Comparison of ENCODE assay signal across 11 mouse cellular contexts in the genomic region with DNA sequence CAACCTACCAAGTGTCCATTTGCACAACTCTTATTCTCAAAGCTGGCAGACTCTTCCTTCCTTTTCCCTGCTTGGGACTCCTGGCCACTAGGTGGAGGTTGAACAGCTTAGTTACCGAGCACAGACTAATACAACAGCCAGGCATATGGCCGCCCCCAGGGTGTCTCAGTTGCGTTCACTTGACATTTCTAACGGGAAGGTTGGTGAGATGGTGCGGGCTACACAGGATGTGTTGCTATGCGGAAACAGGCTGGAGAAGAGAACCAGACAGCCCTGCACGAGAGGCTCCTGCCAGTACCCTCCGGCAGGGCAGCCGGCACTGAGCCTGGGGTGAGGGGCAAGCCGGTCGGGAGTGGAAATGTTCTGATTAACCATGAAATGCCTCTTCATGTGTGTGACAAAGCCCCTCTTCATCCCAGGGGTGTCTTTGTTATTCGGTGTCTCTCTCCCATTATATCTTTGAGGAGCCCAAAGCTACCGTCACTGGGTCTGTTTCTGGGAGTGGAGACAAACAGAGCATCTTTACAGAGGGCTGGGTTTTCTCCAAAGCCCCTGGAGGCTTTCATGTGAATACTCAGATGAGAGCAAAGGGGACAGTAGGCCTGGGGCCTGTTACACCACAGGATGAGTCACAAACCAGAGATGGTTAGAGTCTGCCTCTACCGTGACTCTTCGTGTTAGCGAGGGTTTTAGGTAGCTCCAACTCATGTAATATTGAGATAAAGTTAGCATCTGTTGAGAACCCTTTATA. TPM values are rescaled to one million over a fixed set of nuclear protein-coding genes. Genes with fewer than 3 reads are reported as not detected.
DNase-seq lines count a peak whose midpoint lies in the region; ATAC-seq and TF ChIP-seq lines count a peak whose summit lies in the region.
"Had no signal": no experiment of that assay in that cellular context is flagged by ENCODE, and none has a peak within 500 bp of the region (broad histone marks: within the 10 kb centered on the region; RNA-seq: fewer than 3 reads in every experiment).

No protein-coding gene starts in this region.

- no peak overlapping the region for H3K9ac ChIP-seq in midbrain, embryonic 11.5 days (ENCODE audit: low read length)
- no peak overlapping the region for H3K9ac ChIP-seq in hindbrain, embryonic 12.5 days
- H3K9ac ChIP-seq in neural tube, embryonic 15.5 days (replicated peaks), result no peak overlapping the region

- intact Hi-C loops in heart, postnatal 10 days (cut with DNase I), result no loop called here

- no peak overlapping the region for H3K27ac ChIP-seq in midbrain, embryonic 11.5 days (ENCODE audit: low read depth, low read length)
- no peak overlapping the region for H3K27ac ChIP-seq in midbrain, embryonic 10.5 days (replicated peaks)
- H3K27ac ChIP-seq in cerebellum, adult 2 months (ENCODE audit: insufficient read depth, low read length), result peak overlapping the region; percentile 44
- peak overlapping the region; percentile 30; the same call in 1 of the 2 replicates for H3K27ac ChIP-seq in hindbrain, embryonic 12.5 days
- no peak overlapping the region for H3K27ac ChIP-seq in neural tube, embryonic 15.5 days (replicated peaks)

- peak; percentile 60; the same call in 1 of the 2 replicates for TF ChIP-seq CTCF in cerebellum, adult 2 months (IDR thresholded peaks at IDR 0.05; ENCODE audit: borderline replicate concordance, insufficient read depth, low read depth, low read length)

- no peaks in the 10 kb centered on the region for H3K4me1 ChIP-seq in midbrain, embryonic 11.5 days (ENCODE audit: control insufficient read depth, insufficient read depth, low read length)
- H3K4me1 ChIP-seq in midbrain, embryonic 10.5 days, result no peaks in the 10 kb centered on the region
- no peaks in the 10 kb centered on the region for H3K4me1 ChIP-seq in cerebellum, adult 2 months (ENCODE audit: control insufficient read depth, insufficient read depth, low read length)
- H3K4me1 ChIP-seq in hindbrain, embryonic 12.5 days, result peaks cover 7% of the 10 kb centered on the region; the same call in 1 of the 2 replicates
- peaks cover 4% of the 10 kb centered on the region; the same call in 1 of the 2 replicates for H3K4me1 ChIP-seq in neural tube, embryonic 15.5 days

- no peaks in the 10 kb centered on the region for H3K27me3 ChIP-seq in midbrain, embryonic 11.5 days (ENCODE audit: control insufficient read depth, insufficient read depth, low read length)
- no peaks in the 10 kb centered on the region for H3K27me3 ChIP-seq in midbrain, embryonic 10.5 days (ENCODE audit: low read depth, poor library complexity, severe bottlenecking)
- H3K27me3 ChIP-seq in cerebellum, adult 2 months (ENCODE audit: control insufficient read depth, insufficient read depth, low read length), result no peaks in the 10 kb centered on the region
- H3K27me3 ChIP-seq in hindbrain, embryonic 12.5 days, result no peaks in the 10 kb centered on the region
- H3K27me3 ChIP-seq in neural tube, embryonic 15.5 days (replicated peaks), result no peaks in the 10 kb centered on the region

- DNase-seq in midbrain, embryonic 11.5 days (ENCODE audit: low spot score, missing footprints), result peak; percentile 82
- DNase-seq in midbrain, embryonic 10.5 days (ENCODE audit: low spot score), result no peak
- peak; percentile 77 to 85 for DNase-seq in cerebellum, adult 2 months
- DNase-seq in liver, result no peak
- no peak for DNase-seq in heart, postnatal 10 days
- DNase-seq: heart, postnatal 14 days; thymus, postnatal 4 days had no signal

- H3K9me3 ChIP-seq in midbrain, embryonic 11.5 days (ENCODE audit: control insufficient read depth, low read length), result no peaks in the 10 kb centered on the region
- H3K9me3 ChIP-seq in midbrain, embryonic 10.5 days (replicated peaks), result no peaks in the 10 kb centered on the region
- H3K9me3 ChIP-seq in hindbrain, embryonic 12.5 days (replicated peaks), result no peaks in the 10 kb centered on the region
- H3K9me3 ChIP-seq in neural tube, embryonic 15.5 days (replicated peaks), result no peaks in the 10 kb centered on the region

- H3K4me3 ChIP-seq in midbrain, embryonic 11.5 days (ENCODE audit: low read depth, low read length), result no peak overlapping the region
- H3K4me3 ChIP-seq in midbrain, embryonic 10.5 days, result no peak overlapping the region
- peak overlapping the region; percentile 47 for H3K4me3 ChIP-seq in cerebellum, adult 2 months (replicated peaks; ENCODE audit: insufficient read depth, low read depth, low read length)
- H3K4me3 ChIP-seq in hindbrain, embryonic 12.5 days, result no peak overlapping the region
- H3K4me3 ChIP-seq in neural tube, embryonic 15.5 days (replicated peaks), result no peak overlapping the region
- H3K4me3 ChIP-seq: myocyte had no signal

- H3K4me2 ChIP-seq in midbrain, embryonic 11.5 days, result no peak overlapping the region
- peak overlapping the region; percentile 38 for H3K4me2 ChIP-seq in hindbrain, embryonic 12.5 days (replicated peaks)
- peak overlapping the region; percentile 41 for H3K4me2 ChIP-seq in neural tube, embryonic 15.5 days

- TF ChIP-seq POLR2A in cerebellum, adult 2 months (IDR thresholded peaks at IDR 0.05; ENCODE audit: borderline replicate concordance, insufficient read depth, low read length), result no peak

- peak; percentile 51 for ATAC-seq in midbrain, embryonic 11.5 days (ENCODE audit: low FRiP score)
- peak; percentile 82 for ATAC-seq in hindbrain, embryonic 12.5 days (ENCODE audit: low FRiP score)
- 0 out of 2 replicates have a peak, but pooled peaks have one; percentile 30 for ATAC-seq in neural tube, embryonic 15.5 days (ENCODE audit: low FRiP score)
- ATAC-seq in inflammation-experienced regulatory T-cells, adult 6 months, result no peak

- peaks cover 42% of the 10 kb centered on the region for H3K36me3 ChIP-seq in midbrain, embryonic 11.5 days (ENCODE audit: control insufficient read depth, insufficient read depth, low read length)
- H3K36me3 ChIP-seq in midbrain, embryonic 10.5 days, result peaks cover 98% of the 10 kb centered on the region
- peaks cover 47% of the 10 kb centered on the region for H3K36me3 ChIP-seq in hindbrain, embryonic 12.5 days
- H3K36me3 ChIP-seq in neural tube, embryonic 15.5 days, result peaks cover 17% of the 10 kb centered on the region

- 71% methylated on average over 16 of the region's 16 CpGs for WGBS in midbrain, embryonic 11.5 days
- 84% methylated on average over 16 of the region's 16 CpGs for WGBS in midbrain, embryonic 10.5 days
- WGBS in cerebellum, adult 2 months, result 21% methylated on average over 16 of the region's 16 CpGs
- 60% methylated on average over 16 of the region's 16 CpGs for WGBS in hindbrain, embryonic 12.5 days
- WGBS in neural tube, embryonic 15.5 days, result 50% methylated on average over 16 of the region's 16 CpGs

RNA-seq across cellular contexts. Expression of a gene that starts 17.1 kb away (rescaled TPM):
- 31.3 and 35.9 TPM in 2 replicates for polyA plus RNA-seq in midbrain, embryonic 11.5 days (2014; fragmentation: Nextera tagmentation; extraction: Ambion mirVana)
- 38.5 and 42.7 TPM in 2 replicates for polyA plus RNA-seq in midbrain, embryonic 10.5 days (2016; fragmentation: Nextera tagmentation; extraction: Ambion mirVana)
- polyA plus RNA-seq in cerebellum, adult 2 months (2012; rRNA removed), result 0.38 and 0.43 TPM in 2 replicates
- 22.5 and 26.5 TPM in 2 replicates for polyA plus RNA-seq in hindbrain, embryonic 12.5 days (2016; fragmentation: Nextera tagmentation; extraction: Ambion mirVana)
- 5.6 and 8.7 TPM in 2 replicates for polyA plus RNA-seq in neural tube, embryonic 15.5 days (2015; fragmentation: Nextera tagmentation; extraction: Ambion mirVana)
- polyA plus RNA-seq in inflammation-experienced regulatory T-cells, adult 6 months (2017; shearing (Covaris generic)), result 1 to 10 TPM in 2 of 3 experiments, under 1 TPM in 1; 0.99 to 8.7 (median 1.3) TPM
- total RNA-seq in heart, postnatal 10 days (2021), result 1 to 10 TPM; 6.8 to 7.0 TPM

Comparison
In these comparisons a context has a peak if more than half of its experiments do, and no peak if none do; other contexts are left out.
1. DNase-seq: peak in midbrain, embryonic 11.5 days (single experiment) and cerebellum, adult 2 months (2 of 2); none in midbrain, embryonic 10.5 days (single experiment), liver (single experiment) and heart, postnatal 10 days (0 of 2).
2. H3K27ac ChIP-seq: peak in cerebellum, adult 2 months (single experiment) and hindbrain, embryonic 12.5 days (single experiment); none in midbrain, embryonic 11.5 days (single experiment), midbrain, embryonic 10.5 days (single experiment) and neural tube, embryonic 15.5 days (single experiment).